Mouse (Mus musculus): ENCODE measurements around the gene Laptm5. TPM values are rescaled to one million over a fixed set of nuclear protein-coding genes. Genes with fewer than 3 reads are reported as not detected.

Laptm5 gene
- polyA plus RNA-seq, 1 experiment from 2014 or later = 34.0 TPM

- H3K4me3 ChIP-seq (ENCODE audit: low read depth, low read length) = no peak overlapping the region
- no peak overlapping the region for H3K27ac ChIP-seq (replicated peaks)
- ATAC-seq (ENCODE audit: low FRiP score, low TSS enrichment) (peak; percentile 21), DNase-seq (ENCODE audit: low spot score) (peak; percentile 80)
- no peaks in the 10 kb centered on the region for H3K36me3 ChIP-seq (ENCODE audit: control insufficient read depth, insufficient read depth, low read length)
- H3K27me3 ChIP-seq (ENCODE audit: control insufficient read depth, insufficient read depth, low read length) = no peaks in the 10 kb centered on the region
- H3K4me2 ChIP-seq (replicated peaks; ENCODE audit: low read depth) = no peak overlapping the region
- H3K4me1 ChIP-seq (replicated peaks; ENCODE audit: control insufficient read depth, insufficient read depth) = no peaks in the 10 kb centered on the region
- 36% methylated on average over 17 of the region's 17 CpGs for WGBS
- H3K9me3 ChIP-seq (ENCODE audit: control insufficient read depth, low read length) = no peaks in the 10 kb centered on the region
- 0 out of 2 replicates have a peak overlapping the region, but pooled peaks have one; percentile 19 for H3K9ac ChIP-seq (ENCODE audit: low read length)
- peak; percentile 94 for TF ChIP-seq CTCF (IDR thresholded peaks at IDR 0.05; ENCODE audit: low read depth)
- no peak for TF ChIP-seq EP300 (optimal IDR thresholded peaks at IDR 0.05)
Measured at GRCm38 (mm10) chr4:130892001-130892587, 20.8 kb upstream of the Laptm5 start.

- H3K4me2 ChIP-seq (replicated peaks; ENCODE audit: low read depth) = no peak overlapping the region
- DNase-seq (ENCODE audit: low spot score) (no peak), ATAC-seq (ENCODE audit: low FRiP score, low TSS enrichment) (no peak)
- H3K4me3 ChIP-seq (ENCODE audit: low read depth, low read length) = no peak overlapping the region
- H3K27me3 ChIP-seq (ENCODE audit: control insufficient read depth, insufficient read depth, low read length) = no peaks in the 10 kb centered on the region
- no peak overlapping the region for H3K27ac ChIP-seq (replicated peaks)
- H3K9me3 ChIP-seq (ENCODE audit: control insufficient read depth, low read length) = no peaks in the 10 kb centered on the region
- TF ChIP-seq CTCF (IDR thresholded peaks at IDR 0.05; ENCODE audit: low read depth) = peak; percentile 20; the same call in 1 of the 2 replicates
- no peak for TF ChIP-seq EP300 (optimal IDR thresholded peaks at IDR 0.05)
- no peak overlapping the region for H3K9ac ChIP-seq (ENCODE audit: low read length)
- 48% methylated on average over 5 of the region's 5 CpGs for WGBS
- no peaks in the 10 kb centered on the region for H3K4me1 ChIP-seq (replicated peaks; ENCODE audit: control insufficient read depth, insufficient read depth)
- no peaks in the 10 kb centered on the region for H3K36me3 ChIP-seq (ENCODE audit: control insufficient read depth, insufficient read depth, low read length)
Measured at GRCm38 (mm10) chr4:130893688-130894087, 19.2 kb upstream of the Laptm5 start.

GRCm38 (mm10) chr4:130895701-130896100, 17.2 kb upstream of the Laptm5 start:
- no peaks in the 10 kb centered on the region for H3K36me3 ChIP-seq (ENCODE audit: control insufficient read depth, insufficient read depth, low read length)
- 33% methylated on average over 6 of the region's 6 CpGs for WGBS
- H3K9ac ChIP-seq (ENCODE audit: low read length) = no peak overlapping the region
- DNase-seq (ENCODE audit: low spot score) = no peak
- ATAC-seq (ENCODE audit: low FRiP score, low TSS enrichment) = peak; percentile 41; the same call in 1 of the 2 replicates
- H3K4me1 ChIP-seq (replicated peaks; ENCODE audit: control insufficient read depth, insufficient read depth) = no peaks in the 10 kb centered on the region
- H3K9me3 ChIP-seq (ENCODE audit: control insufficient read depth, low read length) = no peaks in the 10 kb centered on the region
- peak overlapping the region; percentile 78 for H3K27ac ChIP-seq (replicated peaks)
- TF ChIP-seq CTCF (IDR thresholded peaks at IDR 0.05; ENCODE audit: low read depth) (no peak), EP300 (optimal IDR thresholded peaks at IDR 0.05) (no peak)
- no peaks in the 10 kb centered on the region for H3K27me3 ChIP-seq (ENCODE audit: control insufficient read depth, insufficient read depth, low read length)
- H3K4me2 ChIP-seq (replicated peaks; ENCODE audit: low read depth) = no peak overlapping the region
- no peak overlapping the region for H3K4me3 ChIP-seq (ENCODE audit: low read depth, low read length)

- H3K27me3 ChIP-seq (ENCODE audit: control insufficient read depth, insufficient read depth, low read length) = no peaks in the 10 kb centered on the region
- H3K27ac ChIP-seq (replicated peaks) = no peak overlapping the region
- 73% methylated on average over 2 of the region's 2 CpGs for WGBS
- no peaks in the 10 kb centered on the region for H3K9me3 ChIP-seq (ENCODE audit: control insufficient read depth, low read length)
- H3K9ac ChIP-seq (ENCODE audit: low read length) = no peak overlapping the region
- H3K36me3 ChIP-seq (ENCODE audit: control insufficient read depth, insufficient read depth, low read length) = no peaks in the 10 kb centered on the region
- H3K4me2 ChIP-seq (replicated peaks; ENCODE audit: low read depth) = no peak overlapping the region
- no peaks in the 10 kb centered on the region for H3K4me1 ChIP-seq (replicated peaks; ENCODE audit: control insufficient read depth, insufficient read depth)
- H3K4me3 ChIP-seq (ENCODE audit: low read depth, low read length) = no peak overlapping the region
- TF ChIP-seq EP300 (optimal IDR thresholded peaks at IDR 0.05) (no peak), CTCF (IDR thresholded peaks at IDR 0.05; ENCODE audit: low read depth) (peak; percentile 86)
- 0 out of 2 replicates have a peak, but pooled peaks have one; percentile 24 for ATAC-seq (ENCODE audit: low FRiP score, low TSS enrichment)
- DNase-seq (ENCODE audit: low spot score) = peak; percentile 52
Measured at GRCm38 (mm10) chr4:130896372-130896771, 16.6 kb upstream of the Laptm5 start.

- H3K9ac ChIP-seq (ENCODE audit: low read length) = no peak overlapping the region
- TF ChIP-seq CTCF (IDR thresholded peaks at IDR 0.05; ENCODE audit: low read depth) (no peak), EP300 (optimal IDR thresholded peaks at IDR 0.05) (no peak)
- WGBS = 71% methylated on average over 3 of the region's 3 CpGs
- H3K4me2 ChIP-seq (replicated peaks; ENCODE audit: low read depth) = no peak overlapping the region
- H3K36me3 ChIP-seq (ENCODE audit: control insufficient read depth, insufficient read depth, low read length) = no peaks in the 10 kb centered on the region
- ATAC-seq (ENCODE audit: low FRiP score, low TSS enrichment) = no peak
- no peaks in the 10 kb centered on the region for H3K27me3 ChIP-seq (ENCODE audit: control insufficient read depth, insufficient read depth, low read length)
- H3K4me1 ChIP-seq (replicated peaks; ENCODE audit: control insufficient read depth, insufficient read depth) = no peaks in the 10 kb centered on the region
- no peaks in the 10 kb centered on the region for H3K9me3 ChIP-seq (ENCODE audit: control insufficient read depth, low read length)
- no peak for DNase-seq (ENCODE audit: low spot score)
- no peak overlapping the region for H3K27ac ChIP-seq (replicated peaks)
- no peak overlapping the region for H3K4me3 ChIP-seq (ENCODE audit: low read depth, low read length)
Measured at GRCm38 (mm10) chr4:130899383-130899781, 13.5 kb upstream of the Laptm5 start.

- TF ChIP-seq CTCF (IDR thresholded peaks at IDR 0.05; ENCODE audit: low read depth) = no peak
- no peak for TF ChIP-seq EP300 (optimal IDR thresholded peaks at IDR 0.05)
- no peak for DNase-seq (ENCODE audit: low spot score)
Measured at GRCm38 (mm10) chr4:130899782-130900427, 13.0 kb upstream of the Laptm5 start.

More at GRCm38 (mm10) chr4:130899782-130900427, 13.0 kb upstream of the Laptm5 start:
- Histone ChIP-seq H3K9ac (ENCODE audit: low read length) (no peak overlapping the region), H3K27me3 (ENCODE audit: control insufficient read depth, insufficient read depth, low read length) (no peaks in the 10 kb centered on the region), H3K4me2 (replicated peaks; ENCODE audit: low read depth) (no peak overlapping the region), H3K4me1 (replicated peaks; ENCODE audit: control insufficient read depth, insufficient read depth) (no peaks in the 10 kb centered on the region), H3K4me3 (ENCODE audit: low read depth, low read length) (no peak overlapping the region), H3K9me3 (ENCODE audit: control insufficient read depth, low read length) (no peaks in the 10 kb centered on the region), H3K36me3 (ENCODE audit: control insufficient read depth, insufficient read depth, low read length) (no peaks in the 10 kb centered on the region), H3K27ac (replicated peaks) (no peak overlapping the region)
- WGBS = 72% methylated on average over 6 of the region's 6 CpGs
- ATAC-seq (ENCODE audit: low FRiP score, low TSS enrichment) = no peak
